Mouse (Mus musculus): Measurements from ENCODE around the gene Gm10600.
"Not testable (repeated sequence)": the region's sequence is repeated elsewhere in the genome, so short reads cannot be mapped to it uniquely, and the experiment has no call there.

DNA sequence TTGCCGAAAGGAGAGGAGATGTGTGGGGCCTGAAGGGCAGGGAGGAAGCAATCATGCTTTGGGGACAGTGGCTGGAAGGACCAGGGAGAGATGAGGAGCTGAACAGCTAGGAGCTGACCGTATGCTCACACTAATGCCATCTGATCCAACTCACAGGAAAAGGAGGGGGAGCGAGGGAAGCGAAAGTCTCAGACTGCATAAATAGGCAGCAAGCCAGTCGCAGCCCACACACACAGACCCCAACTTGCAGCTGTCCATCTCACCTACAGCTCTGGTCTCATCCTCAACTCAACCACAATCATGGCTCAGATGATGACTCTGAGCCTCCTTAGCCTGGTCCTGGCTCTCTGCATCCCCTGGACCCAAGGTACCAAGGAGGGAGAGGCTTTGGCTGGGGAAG lies 15.0 kb downstream of the Gm10600 start, which contains the start of gene Ccl21b:
- not testable (repeated sequence) for TF ChIP-seq CTCF, POLR2A (IDR thresholded peaks at IDR 0.05; ENCODE audit: extremely low read depth, insufficient read depth, low read length)
